Mouse (Mus musculus) bone marrow macrophage, adult 2 months (primary cell): ENCODE measurements around the gene Parpbp. TPM values are rescaled to one million over a fixed set of nuclear protein-coding genes. Genes with fewer than 3 reads are reported as not detected.

ENCODE experiments used
- H3K27ac ChIP-seq: 2 replicates; pipeline ENCODE4 v1.5.1; 2012; ENCODE audit warnings: low read depth, low read length; ENCODE audit not compliant: insufficient read depth
- H3K4me1 ChIP-seq: 2 replicates; pipeline ENCODE4 v1.6.1; 2012; ENCODE audit warnings: low read length; ENCODE audit not compliant: control insufficient read depth, insufficient read depth
- H3K4me3 ChIP-seq: 2 replicates; pipeline ENCODE4 v1.5.1; 2012; ENCODE audit warnings: mild to moderate bottlenecking, low read length, moderate library complexity; ENCODE audit not compliant: insufficient read depth
- CTCF ChIP-seq: IDR thresholded peaks from 2 replicates; pipeline ENCODE4 v1.5.1; 2012; ENCODE audit warnings: low read depth, mild to moderate bottlenecking, low read length, moderate library complexity
- POLR2A ChIP-seq: IDR thresholded peaks from 2 replicates; pipeline ENCODE4 v1.6.1; 2012; ENCODE audit warnings: mild to moderate bottlenecking, low read depth, low read length, borderline replicate concordance
- polyA plus RNA-seq: library from polyadenylated mRNA; stranded (reverse); fragments of >200 nt; gene quantifications from 2 replicates; pipeline ENCODE4 v1.2.4, GENCODE M21; 2012; ENCODE audit not compliant: missing spikeins, insufficient read depth, insufficient read length

Parpbp gene
- polyA plus RNA-seq, 1 experiment = 5.5 TPM

DNA sequence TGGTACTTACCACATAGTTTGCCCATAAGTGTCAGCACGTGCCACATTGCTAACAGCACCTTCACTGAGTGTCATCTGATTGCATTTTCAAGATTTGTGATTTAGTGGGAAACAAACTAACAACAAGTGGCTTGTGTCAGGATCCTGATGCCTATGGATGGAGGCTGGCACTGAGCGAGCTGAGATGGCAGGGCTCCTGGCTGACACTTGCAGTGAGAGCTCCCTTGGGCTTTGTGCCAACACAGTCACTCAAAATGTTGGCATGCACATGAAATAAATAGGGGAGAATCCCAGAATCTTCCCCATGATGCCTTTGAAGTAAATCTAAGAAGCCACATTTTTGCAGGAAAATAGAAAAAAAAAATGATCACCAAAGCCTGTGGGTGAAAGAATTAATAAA, 33.5 kb downstream of the Parpbp start:
- no peaks in the 10 kb centered on the region for H3K4me1 ChIP-seq
- TF ChIP-seq POLR2A (no peak), CTCF (no peak)
- H3K27ac ChIP-seq = no peak overlapping the region
- no peak overlapping the region for H3K4me3 ChIP-seq

DNA sequence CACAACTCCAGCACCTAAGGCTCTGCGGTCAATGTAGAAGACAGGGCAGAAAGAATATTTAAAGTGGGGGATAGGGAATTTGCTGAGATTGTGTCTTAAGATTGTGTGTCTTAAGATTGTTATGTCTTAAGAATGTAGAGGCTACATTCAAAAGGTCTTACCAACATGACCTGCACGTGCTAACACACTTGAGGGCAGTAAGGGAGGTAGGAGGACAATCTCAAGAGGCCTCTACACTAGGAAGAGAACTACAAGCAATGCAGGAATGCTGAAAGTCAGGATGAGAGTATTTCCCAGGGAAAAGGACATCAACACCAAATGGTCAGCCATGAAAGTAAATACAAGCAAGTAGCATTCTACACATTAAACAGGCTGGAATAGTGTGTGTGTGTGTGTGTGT, 40.6 kb downstream of the Parpbp start:
- Histone ChIP-seq H3K4me1 (no peaks in the 10 kb centered on the region), H3K27ac (no peak overlapping the region), H3K4me3 (no peak overlapping the region)
- TF ChIP-seq CTCF (no peak), POLR2A (no peak)

DNA sequence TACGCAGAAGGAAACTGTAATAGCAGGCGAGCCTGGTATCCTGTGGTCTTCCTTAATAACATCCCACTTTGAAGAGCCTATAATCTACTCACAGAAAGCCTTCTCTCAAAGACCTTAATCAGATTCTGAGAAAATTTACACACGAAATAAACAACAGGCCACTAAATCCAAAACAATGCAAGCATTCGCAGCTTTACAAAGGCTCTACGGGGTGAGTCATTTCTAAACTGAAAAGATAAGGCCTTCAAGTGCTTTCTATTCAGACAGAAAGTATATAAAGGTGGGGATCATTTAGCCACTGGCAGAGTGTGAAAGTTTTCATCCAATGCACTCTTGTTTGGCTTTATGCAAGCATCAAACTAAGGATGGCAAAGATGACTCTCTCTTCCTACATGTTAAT, 56.0 kb downstream of the Parpbp start, which contains the start of gene Pmch:
TSS of gene Pmch (plus strand) at position 301 of the 400 bp plus-strand sequence.
- Histone ChIP-seq H3K4me3 (no peak within 1 kb of the TSS), H3K4me1 (no peaks in the 10 kb centered on the region), H3K27ac (no peak within 1 kb of the TSS)
- TF ChIP-seq CTCF (no peak), POLR2A (no peak)

DNA sequence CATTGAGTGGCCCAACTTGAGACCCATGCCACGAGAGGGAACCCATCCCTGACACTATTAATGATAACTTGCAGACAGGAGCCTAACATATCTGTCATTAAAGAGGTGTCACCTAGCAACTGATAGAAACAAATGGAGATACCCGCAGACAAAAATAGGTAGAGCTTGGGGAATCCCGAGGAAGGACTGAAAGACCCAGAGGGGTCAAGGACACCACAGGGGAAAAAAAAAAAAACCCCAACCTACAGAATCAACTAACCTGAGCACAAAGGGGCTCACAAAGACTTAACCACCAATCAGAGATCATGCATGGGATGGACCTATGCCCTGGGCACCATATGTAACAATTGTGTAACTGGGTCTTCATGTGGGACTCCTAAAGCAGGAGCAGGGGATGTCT, 79.4 kb downstream of the Parpbp start:
- no peak overlapping the region for H3K27ac ChIP-seq
- H3K4me1 ChIP-seq = no peaks in the 10 kb centered on the region
- no peak overlapping the region for H3K4me3 ChIP-seq
- no peak for TF ChIP-seq CTCF
- TF ChIP-seq POLR2A = no peak

DNA sequence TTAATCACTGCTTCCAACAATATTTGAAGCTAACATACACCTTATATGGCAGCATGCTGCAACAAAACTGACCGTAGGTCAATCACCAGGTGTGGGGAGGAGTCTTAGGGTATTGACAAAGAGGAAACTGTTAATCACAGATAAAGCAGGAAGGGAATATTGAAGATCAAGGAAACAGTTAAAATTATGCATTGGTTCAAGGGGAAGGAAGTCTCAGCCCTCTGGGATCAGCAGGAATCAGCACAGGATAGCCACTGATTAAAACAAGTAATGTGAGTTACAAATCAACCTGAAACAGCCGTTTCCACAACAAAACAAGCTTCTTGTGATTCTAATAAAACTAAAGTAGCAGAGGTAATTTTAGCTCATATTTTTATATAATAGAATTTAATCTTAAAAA, 81.9 kb downstream of the Parpbp start:
- Histone ChIP-seq H3K4me3 (no peak overlapping the region), H3K27ac (no peak overlapping the region), H3K4me1 (no peaks in the 10 kb centered on the region)
- TF ChIP-seq CTCF (no peak), POLR2A (no peak)

DNA sequence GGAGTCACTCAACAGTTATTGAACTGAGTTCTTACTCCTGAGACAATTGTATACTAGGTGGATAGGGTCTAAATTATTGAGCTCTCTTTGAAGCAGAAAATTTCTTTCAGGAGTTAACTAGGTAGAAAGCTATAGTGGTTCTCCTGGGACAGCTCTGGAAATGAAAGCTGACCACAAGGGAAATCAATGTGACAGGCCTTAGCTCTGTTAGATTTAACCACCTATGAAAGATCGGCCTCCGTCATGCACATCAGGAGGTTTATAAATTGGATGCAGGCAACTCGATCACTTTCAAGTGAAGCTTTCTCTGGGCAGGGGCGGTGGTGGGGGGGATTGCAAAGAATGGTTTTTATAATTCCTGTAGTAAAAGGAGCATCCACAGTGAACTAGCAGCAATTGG, 83.3 kb downstream of the Parpbp start:
- H3K27ac ChIP-seq = no peak overlapping the region
- no peak overlapping the region for H3K4me3 ChIP-seq
- no peaks in the 10 kb centered on the region for H3K4me1 ChIP-seq
- no peak for TF ChIP-seq POLR2A

DNA sequence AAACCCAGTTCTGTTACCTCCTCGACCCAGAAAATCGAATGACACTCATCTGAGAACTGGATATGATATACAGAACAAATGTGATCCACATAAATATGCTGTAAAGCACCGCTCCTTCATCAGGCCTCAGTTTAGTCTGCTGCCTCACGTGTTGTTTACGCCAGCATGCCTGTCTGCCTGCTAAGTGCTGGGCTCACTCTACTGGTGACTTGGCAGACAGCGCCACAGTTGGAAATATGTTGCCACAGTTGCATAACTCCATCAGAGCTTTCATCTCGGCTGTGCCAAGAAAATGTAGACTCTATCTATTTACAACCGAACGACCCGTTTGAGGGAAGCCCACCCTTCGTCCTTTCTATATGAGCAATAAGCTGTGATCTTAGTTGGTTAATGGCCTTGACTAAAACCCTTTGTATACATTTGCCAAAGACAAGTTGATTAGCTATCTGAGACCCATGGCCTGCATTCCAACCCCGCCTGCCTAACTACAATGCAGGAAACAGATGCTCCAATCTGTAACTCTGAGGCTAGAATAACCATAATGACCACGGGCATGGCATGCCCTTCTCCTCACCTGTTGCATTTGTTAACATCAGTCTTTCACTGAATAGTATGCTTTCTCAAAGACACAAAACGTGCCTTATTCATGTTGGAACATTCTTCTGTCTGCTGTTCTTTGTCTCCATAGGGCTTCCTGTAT, 89.6 kb downstream of the Parpbp start:
- no peak for TF ChIP-seq POLR2A
- H3K4me3 ChIP-seq = no peak overlapping the region
- peaks cover 3% of the 10 kb centered on the region; the same call in 1 of the 2 replicates for H3K4me1 ChIP-seq
- no peak overlapping the region for H3K27ac ChIP-seq

DNA sequence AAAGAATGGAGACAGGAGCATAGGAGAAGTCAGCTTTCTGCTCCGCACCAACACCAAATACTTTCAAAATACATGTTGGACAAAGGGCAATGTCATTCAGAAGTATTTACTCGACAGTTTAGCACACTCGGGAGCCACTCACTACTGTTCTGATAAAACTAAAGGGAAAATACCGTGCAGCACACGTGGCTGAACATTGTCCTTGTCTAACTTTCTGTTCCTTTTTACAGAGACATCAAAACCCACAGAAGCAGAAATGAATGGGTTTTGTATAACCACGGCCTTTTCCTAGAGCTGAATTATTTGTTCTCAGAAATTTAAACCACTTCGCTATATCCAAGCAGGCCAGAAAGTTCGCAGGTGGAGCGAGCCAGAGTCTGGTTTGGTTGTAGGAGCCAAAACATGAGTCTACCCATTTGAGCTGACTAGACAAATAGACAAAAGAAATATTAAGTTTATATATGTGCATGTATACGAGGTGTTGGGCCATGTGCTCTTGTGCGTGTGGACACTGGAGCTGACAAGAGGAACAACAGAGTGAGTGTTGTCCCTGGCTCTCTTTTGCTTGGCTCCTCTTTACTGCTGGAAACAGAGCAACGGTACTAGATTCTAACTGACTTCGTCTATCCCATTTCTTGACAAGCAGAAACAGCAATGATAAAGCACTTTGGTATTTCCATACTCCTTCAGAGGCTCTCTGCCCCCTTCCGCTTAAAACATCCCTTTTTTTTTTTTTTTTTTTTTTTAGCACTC, 92.3 kb downstream of the Parpbp start:
- Histone ChIP-seq H3K4me1 (peaks cover 3% of the 10 kb centered on the region; the same call in 1 of the 2 replicates), H3K4me3 (no peak overlapping the region), H3K27ac (no peak overlapping the region)
- TF ChIP-seq POLR2A = no peak
- no peak for TF ChIP-seq CTCF

DNA sequence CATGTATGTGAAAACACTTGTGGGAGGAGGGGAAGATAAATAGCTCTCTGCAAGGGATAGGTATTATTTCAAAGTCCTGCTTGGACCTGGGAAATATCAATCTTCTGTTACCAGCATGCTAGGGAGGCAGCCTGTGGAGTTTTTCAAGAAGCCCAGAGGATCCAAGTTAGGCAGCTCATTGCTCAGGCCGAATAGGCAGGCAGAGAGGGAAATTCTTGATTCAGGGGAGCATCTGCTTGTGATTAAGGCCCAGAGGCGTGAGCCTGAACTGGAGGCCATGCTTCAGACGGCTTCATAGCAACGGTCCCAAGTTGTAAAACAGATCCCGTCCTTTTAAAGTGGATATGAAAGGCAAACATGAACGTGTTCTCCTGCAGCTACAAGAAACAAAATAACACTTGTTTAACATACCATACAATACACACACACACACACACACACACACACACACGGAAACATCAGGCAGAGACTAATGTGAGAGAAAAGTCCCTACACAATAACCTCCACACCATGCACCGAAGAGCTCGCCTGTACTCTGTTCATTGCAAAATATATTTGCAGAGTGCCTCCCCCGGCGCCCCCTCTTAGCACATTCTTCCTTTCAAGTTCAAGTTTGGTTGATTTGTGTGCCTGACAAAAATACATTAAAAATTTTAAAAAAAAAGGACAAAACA, 100.5 kb downstream of the Parpbp start:
- no peak for TF ChIP-seq POLR2A
- Histone ChIP-seq H3K27ac (no peak overlapping the region), H3K4me3 (no peak overlapping the region), H3K4me1 (no peaks in the 10 kb centered on the region)

DNA sequence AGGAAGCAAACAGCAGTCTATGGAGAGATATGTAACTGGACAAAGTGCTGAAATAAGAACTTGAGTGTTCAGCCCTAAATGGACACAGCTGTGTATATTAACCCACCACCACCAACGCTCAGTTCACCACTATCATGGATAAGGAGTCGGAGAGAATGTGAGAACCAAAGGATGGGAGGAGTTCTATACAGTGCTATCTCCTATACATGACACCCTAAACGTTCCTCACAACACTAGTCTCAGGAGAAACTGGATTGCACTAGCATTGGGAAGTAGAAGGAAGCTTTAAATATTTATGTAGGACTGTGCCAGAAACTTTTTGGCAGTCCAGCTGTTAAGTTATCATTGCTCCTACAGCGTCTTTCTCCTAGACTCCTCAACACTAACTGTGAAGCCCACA, 102.4 kb downstream of the Parpbp start:
- TF ChIP-seq CTCF (no peak), POLR2A (no peak)
- Histone ChIP-seq H3K27ac (no peak overlapping the region), H3K4me1 (no peaks in the 10 kb centered on the region), H3K4me3 (no peak overlapping the region)

Other genes with a start within 250 kb of the Parpbp start
- gene Pmch, start 55.9 kb downstream of the Parpbp start, polyA plus RNA-seq = not detected in 2 replicates
- 13.3 and 14.6 TPM in 2 replicates for gene Nup37, start 51 bp upstream of the Parpbp start, polyA plus RNA-seq
- gene Washc3, start 54.2 kb upstream of the Parpbp start, polyA plus RNA-seq = 75.7 and 76.4 TPM in 2 replicates
- 76.0 and 77.0 TPM in 2 replicates for gene Dram1, start 232.1 kb upstream of the Parpbp start, polyA plus RNA-seq
- 22.9 and 26.8 TPM in 2 replicates for gene Gnptab, start 232.2 kb upstream of the Parpbp start, polyA plus RNA-seq